Mouse (Mus musculus) heart, postnatal 0 days (tissue): ENCODE measurements around the gene Ooep.

Experiments
- CTCF ChIP-seq: IDR thresholded peaks from 2 replicates; pipeline ENCODE4 v1.5.1; 2016; ENCODE audit warnings: antibody characterized with exemption, control low read depth, low read depth
- EP300 ChIP-seq: IDR thresholded peaks from 2 replicates; pipeline ENCODE4 v1.6.1; 2016; ENCODE audit warnings: antibody characterized with exemption, low read depth

GRCm38 (mm10) chr9:78355611-78356010 is 22.9 kb downstream of the Ooep start, which contains the start of gene Gsta2:
- TF ChIP-seq CTCF (no peak), EP300 (no peak)
